Mouse (Mus musculus) heart, adult 8-10 months (tissue): Measurements from ENCODE around the gene Ctf1. TPM values are rescaled to one million over a fixed set of nuclear protein-coding genes. Genes with fewer than 3 reads are reported as not detected.

Source experiments
- DNase-seq: peaks from one replicate; pipeline ENCODE4 v3.0.0; 2022; ENCODE audit warnings: low spot score
- total RNA-seq, 4 experiments: library from RNA; stranded (reverse); gene quantifications; 2 replicates each; pipeline ENCODE4 v1.2.4; 2022

The Ctf1 gene
- total RNA-seq, 4 experiments from 2014 or later: 9.4 to 12.3 (median 10.2) TPM

DNA sequence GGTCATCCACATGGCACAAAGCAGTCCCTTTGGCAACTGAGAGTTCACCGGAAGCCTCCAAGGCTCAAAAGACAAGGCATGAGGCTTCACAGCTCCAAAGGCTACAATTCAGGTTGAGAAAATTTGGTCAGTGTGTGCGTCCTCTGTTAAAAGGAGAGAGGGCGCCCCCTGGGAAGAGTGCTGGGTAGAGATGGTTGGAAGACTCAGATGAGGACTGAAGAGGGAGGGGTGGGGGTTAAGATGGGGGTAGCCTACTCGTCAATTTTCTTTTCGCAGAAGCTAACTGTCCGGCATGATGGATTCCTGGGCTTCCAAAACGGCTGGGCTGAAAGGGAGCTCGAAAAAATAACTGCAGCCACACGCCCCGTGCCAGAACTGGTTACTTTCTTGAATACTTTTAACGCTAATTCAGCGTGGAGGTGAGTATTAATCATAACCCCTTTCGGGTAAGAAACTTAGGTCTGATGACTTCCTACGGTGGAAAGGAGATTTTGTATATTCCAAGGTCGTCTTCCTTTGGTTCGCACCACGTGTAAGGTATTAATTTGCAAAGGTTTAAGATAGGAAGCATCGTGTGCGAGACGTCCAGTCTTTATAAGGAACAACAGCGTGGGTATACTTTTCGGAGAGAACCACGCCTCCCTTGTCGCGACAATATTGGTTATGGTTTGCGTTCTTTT lies 32.0 kb downstream of the Ctf1 start, which contains the start of gene Fbxl19:
Fbxl19 (plus strand) TSS at position 178 of the 680 bp plus-strand sequence.
- DNase-seq: peak; percentile 69

DNA sequence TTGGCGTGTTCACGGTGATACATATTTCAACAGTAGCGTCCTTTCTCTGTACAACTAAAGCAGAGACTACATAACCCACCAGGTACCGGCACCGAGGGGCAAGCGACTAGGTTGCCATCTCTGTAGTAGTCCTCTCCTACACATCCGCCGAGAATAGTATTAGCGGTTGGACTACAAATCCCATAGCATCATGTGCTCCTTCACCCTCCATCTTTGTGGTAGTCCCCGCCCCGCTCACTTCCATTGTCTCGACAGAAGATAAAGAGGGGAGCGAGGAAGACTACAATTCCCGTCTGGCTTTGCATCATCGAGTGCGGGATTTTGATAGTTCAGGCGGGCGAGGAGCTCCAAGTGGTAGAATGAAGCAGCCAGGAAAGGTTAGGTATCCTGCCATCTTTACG lies 32.7 kb downstream of the Ctf1 start:
- peak; percentile 96 for DNase-seq

DNA sequence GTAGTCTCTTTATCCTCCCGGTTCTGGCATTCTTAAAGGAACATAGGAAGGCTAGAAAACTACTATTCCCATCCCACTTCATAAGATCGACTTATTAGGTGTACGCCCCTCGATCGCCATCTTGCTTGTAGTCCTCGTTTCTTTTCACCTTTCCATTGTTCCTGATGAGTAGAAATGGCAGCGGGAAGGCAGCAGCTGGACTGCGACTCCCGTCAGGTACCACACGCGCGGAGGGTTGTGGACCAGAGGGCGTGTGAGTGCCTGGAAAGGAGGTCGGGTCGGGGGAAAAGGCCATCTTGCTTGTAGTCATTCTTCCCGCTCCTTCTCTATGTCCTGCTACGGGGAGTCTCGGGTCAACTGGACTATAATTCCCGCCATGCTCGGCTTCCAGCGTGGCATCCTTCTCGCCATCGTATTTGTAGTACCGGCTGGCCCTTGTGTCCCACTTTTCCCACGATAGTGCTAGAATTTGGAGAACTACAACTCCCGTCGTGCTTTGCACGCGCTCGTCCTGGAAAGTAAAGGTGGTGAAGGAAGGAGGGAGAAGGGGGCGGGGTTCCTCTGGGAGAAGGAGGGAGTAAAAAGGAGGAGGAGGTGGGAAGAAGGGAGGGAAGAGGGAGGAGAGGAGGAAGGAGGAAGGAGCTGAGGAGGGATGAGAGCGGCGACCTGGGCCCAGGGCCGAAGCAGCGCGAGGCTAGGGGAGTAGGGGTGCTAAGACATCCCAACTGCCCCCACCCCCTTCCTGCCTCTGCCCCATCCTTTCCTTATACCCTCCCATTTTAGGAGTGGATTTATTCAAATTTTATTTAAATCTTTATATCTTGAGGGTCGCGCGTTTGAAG lies 33.3 kb downstream of the Ctf1 start:
- peak; percentile 99 for DNase-seq

DNA sequence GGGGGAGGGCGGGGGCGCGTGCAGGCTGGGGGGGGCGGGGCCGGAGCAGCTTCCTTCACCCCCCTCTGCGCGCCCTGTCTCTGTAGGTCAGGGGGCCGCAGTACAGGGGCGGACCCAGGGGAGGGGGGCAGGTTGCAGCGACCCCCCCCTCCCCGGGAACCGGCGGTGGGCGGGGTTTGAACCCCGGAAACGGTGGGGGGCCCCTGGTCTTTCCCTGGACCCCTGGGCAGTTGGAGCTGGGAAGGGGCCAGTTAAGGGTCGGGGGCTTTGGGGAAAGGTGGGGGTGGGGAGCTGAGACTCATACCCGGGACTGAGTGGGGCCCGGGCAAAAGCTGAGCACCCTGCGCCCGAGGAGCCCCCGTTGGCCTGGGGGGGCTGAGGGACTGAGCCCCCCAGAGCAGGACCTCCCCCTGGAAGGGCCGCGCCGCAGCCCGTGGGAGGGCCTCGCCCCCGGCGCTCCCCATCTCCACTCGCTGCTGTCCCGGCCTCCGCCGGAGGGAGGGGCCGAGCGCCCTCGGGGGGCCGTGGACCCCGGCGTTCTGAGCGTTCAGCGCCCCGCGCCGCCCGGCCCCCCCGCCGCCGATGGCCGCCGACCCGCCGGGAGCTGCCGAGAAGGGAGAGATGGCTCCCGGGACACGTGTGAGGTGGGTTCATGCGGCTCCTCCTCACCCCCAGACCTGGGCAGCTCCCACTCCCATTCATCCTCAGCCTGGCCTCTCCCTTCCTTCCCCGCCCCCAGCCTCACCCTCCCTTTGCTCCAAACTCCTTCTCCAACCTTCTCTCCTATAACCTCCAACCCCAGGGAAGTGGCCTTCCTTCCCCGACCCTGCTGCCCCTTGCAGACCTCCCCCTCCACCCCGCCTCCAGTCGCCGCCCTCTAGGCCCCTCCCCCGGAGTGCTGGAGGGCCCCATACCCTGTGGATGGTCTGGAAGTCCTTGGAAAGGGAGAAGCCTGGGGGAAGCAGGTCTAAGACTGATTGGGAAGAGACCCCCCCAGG lies 34.3 kb downstream of the Ctf1 start:
- no peak for DNase-seq

DNA sequence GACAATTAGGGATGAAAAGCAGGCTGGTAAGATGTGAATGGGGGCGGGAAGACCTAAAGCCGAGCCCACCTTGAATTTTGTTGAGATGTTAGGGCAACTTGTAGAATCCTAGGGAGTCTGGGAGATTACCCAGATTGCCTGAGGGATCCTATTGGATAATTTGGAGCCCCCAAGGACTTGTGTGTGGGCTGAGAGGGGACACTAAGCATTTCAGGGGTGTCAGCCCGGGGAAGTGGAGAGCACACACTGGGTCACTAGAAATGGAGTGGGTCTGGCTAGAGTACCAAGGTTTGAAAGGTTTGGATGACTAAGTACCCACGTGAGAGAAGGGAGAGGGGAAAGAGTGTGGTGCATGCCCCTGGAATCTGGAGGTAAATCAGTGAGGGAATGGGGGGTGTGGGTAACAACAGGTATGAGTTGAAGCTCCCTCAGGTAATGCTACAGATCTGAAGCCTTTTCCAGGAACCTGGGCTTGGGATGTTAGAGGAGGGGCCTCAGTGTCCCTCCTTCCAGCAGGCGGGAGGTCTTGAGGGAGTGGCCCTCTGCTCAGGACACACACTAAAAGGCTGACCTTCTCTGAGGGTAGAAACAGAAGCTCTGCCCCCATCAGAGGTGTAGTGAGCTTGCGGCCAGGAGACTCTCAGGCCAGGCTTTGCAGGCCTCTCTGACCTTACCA lies 35.2 kb downstream of the Ctf1 start:
- no peak for DNase-seq

DNA sequence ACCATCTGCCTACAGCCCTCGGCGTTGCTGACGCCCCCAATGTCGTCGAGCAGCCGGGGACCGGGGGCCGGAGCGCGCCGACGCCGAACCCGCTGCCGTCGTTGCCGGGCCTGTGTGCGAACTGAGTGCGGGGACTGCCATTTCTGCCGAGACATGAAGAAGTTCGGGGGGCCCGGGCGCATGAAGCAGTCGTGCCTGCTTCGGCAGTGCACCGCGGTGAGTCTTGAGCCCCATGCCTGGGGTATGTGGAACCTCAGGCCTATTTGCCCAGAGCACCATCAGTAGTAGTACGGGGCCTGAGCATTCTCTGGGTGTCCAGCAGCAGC lies 35.7 kb downstream of the Ctf1 start:
- no peak for DNase-seq

DNA sequence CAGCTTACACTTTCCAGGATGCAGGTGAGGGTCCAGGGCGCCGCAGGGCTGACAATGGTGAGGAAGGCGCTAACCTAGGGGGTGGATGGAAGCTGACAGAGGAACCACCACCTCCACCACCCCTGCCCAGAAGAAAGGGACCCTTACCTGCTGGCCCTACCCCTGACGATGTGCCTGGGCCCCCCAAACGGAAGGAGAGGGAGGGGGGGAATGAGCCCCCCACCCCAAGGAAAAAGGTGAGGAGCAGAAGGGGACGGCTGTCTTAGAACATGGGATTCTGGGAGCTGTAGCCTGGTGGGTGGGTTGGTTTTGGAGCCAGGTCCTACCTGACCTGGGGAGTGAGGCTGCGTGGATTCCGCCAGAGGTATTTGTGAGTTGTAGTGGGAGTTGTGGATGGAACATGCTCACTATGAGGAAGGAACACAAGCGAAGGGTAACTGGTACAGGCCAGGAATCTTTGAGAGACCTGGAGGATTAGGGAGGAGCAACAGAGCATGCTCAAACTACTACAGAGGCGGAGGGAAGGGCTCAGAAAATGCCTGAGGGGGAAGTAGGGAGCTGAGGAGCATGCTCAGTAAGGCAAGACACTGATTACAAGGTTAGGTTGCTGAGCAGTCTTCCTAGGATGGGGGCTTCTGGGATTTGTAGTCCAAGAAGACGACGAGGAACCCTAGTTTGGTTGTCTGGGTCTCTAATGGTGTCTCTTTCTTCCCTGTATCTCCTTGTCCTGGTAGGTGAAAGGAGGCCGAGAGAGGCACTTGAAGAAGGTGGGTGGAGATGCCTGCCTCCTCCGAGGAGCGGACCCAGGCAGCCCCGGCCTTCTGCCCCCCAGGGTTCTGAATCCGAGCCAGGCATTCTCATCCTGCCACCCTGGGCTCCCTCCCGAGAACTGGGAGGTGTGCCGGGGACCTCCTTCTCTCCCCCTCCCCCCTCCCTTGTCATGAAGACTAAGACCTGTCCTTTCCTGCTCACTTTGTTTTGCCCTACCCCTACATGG lies 37.9 kb downstream of the Ctf1 start:
- DNase-seq: no peak

DNA sequence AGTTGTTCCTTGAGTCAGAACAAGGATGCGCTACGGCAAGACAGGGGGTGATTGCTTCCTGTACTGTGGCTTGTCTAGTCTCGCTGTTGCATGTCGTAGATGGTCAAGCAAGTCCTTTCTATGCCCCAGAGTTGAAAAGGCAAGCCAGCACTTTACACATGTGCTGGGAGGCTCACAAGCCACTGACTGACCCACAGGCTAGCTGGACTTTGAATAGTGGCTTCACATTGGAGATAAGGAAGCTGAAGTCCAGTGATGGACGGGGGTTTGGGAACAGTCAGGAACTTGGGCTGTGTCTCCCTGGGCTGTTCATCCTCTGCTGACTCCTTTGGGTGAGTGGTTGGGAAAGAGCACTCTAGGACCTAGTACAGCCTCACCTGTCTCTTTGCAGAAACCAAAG lies 39.1 kb downstream of the Ctf1 start:
- no peak for DNase-seq

DNA sequence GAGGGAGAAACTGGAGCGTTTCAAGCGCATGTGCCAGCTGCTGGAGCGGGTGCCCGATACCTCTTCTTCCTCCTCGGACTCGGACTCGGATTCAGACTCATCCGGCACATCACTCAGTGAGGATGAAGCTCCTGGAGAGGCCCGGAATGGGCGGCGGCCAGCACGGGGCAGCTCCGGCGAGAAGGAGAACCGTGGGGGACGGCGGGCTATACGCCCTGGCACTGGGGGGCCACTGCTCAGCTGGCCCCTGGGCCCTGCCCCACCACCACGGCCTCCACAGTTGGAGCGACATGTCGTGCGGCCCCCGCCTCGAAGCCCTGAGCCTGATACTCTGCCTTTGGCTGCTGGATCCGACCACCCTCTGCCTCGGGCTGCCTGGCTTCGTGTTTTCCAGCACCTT lies 39.5 kb downstream of the Ctf1 start:
- DNase-seq: no peak

DNA sequence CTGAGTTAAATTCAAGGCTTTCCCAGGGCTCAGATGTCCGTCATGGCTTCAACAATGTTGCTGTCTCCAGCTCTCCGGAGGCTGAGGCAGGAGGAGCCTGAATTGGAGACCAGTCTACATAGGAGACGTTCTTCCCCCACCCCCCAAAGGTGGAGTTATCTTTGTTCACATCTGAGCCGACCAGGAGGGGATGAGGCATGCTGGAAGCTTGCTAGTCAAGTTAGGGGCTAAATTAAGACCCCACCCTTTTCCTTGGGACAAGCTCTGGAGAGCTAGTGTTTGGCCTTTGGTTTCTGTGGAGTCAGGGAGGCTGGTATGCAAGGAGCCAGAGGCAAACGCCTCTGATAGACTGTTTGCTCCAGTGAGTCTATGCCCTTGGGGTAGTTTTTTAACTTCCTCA lies 40.6 kb downstream of the Ctf1 start:
- DNase-seq: no peak

DNA sequence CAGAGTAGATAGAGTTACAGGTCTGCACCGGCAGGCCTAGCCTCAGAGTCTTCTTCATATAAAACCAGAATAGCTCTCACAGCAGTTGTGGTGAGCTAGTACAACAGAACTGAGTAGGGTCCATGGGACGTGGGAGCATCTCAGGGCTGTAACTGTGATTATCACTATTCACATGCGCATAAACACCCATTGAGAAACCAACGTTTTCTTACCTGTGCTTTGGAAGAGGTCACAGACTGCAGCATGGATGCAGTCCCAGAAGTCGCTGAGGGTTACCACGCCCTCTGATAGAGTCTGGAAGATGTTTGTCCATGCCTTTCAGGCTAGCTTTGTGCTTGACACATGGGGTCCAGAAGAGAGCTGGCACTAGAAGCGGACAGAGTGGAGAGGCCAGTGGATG lies 41.2 kb downstream of the Ctf1 start:
- no peak for DNase-seq

DNA sequence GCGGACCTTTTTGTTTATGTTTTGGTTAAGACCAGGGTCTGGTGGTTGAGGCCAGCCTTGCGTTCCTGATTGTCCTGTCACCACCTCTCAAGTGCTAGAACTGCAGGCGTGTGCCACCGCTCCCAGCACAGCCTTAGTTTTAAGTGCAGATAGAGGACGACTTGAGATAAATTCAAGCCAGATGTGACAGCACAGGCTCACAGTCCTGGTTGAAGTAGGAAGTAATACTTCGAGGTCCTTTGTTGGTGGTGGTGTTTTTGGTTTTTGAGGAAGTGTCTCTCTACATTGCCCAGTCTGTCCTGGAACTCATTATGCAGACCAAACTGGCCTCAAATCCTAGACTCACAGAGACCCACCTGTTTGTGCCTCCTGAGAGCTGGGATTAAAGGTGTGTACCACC lies 47.2 kb downstream of the Ctf1 start:
- DNase-seq: no peak

DNA sequence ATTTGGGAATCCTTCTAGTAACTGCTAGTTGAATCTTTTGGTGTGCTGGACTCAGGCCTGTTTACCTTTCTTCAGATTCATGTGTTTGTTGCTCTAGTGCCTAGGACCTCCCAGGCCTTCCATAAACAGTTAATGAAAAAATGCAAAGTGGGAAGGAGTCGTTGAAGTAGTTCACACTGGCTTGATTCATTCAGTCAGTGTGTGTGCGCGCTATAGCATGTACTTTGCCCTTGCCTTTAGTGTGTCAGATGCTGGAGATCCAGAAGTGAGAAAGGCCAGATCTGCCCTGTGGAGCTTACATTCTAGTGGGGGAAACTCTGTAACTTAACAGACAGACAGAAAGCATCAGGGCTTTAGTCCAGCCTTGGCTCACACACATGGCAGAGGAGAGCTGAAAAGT lies 47.9 kb downstream of the Ctf1 start:
- no peak for DNase-seq

DNA sequence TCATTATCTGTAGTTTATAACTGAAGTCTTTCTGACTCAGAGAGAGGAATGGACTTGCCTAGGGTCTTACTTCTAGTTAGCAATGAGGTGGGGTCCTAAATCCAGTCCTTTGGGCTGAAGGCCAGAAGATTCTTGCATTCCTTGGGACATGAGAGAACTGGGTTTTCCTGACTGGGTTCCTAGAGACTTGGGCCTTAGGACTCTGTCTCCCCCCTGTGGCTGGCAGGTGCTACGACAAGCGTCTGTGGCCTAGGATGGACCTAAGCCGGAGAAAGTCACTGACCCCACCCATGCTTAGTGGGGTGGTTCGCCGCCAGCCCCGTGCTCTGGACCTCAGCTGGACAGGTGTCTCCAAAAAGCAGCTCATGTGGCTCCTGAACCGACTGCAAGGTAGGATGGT lies 48.5 kb downstream of the Ctf1 start:
- DNase-seq: peak; percentile 70

DNA sequence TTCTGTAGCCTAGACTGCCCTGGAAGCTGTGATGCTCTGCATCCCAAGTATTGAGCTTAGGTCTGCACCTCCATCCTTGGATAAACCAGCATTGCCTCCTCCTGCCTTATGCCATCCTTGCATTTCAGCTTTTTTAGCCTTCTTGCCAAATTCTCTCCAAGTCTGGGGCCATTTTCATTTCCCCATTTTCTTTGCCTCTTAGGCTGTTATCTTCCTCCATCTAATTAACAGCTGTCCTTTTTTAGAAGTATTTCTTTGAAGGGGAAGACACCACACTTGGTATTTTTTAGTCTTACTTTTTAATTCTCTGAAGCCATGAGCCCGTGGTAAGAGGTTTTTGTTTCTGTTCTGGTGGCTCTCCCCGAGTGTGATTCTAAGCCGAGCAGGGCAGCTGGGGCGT lies 51.1 kb downstream of the Ctf1 start:
- no peak for DNase-seq

DNA sequence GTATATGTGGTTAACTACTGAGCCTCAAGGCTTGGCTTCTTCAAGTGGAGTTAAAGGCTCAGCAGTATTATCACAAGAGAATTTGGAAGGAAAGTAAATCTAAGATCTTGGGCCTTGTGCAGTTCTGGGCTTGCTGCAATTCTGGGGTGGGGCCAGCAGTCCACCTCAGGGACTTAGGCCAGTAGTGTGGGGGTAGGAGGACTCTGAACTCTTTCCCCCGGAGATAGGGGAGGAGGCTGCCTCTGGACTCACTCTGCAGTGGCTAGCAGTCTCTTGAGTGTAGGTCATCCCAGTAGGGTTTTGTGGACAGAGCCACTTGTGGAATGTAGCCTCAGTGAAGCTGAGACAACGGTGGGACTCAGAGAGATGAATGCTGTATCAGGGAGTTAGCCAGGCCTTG lies 53.2 kb downstream of the Ctf1 start:
- DNase-seq: no peak

DNA sequence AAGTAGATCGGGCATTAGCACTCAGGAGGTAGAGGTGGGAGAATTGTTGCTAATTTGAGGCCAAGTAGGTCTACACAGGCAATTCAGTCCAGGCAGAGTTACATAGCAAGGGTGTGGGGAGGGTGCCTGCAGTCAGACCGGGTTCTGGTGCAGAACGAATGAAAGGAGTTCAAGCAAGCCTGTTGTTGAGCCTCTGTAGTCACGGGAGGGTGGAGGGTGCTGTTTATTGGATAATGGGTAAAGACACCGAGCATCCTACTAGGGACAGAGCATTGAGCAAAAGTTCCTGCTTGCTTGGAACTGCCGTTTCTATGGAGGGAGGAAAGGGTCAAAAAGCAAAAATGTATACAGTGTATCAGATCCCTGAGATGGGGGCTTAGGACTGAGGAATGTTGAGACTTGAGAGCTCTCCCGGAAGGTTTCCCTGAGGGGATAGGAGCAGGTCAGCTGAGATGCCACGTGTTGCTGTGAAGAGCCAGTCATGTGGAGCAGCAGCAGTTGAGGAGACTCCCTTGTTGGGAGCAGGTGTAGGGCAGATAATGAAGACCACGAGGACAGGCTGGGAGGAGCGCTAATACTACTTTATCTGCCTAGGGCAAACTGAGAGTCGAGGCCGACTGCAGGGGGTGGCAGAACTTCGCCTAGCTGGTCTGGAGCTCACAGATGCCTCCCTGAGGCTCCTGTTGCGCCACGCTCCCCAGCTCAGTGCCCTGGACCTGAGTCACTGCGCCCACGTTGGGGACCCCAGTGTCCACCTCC lies 54.5 kb downstream of the Ctf1 start:
- DNase-seq: no peak
